Mouse (Mus musculus): Measurements from ENCODE around the gene Gpatch8. TPM values are rescaled to one million over a fixed set of nuclear protein-coding genes. Genes with fewer than 3 reads are reported as not detected.

The Gpatch8 gene
- total and polyA plus RNA-seq, 3 experiments: 11.7 to 18.0 (median 14.8) TPM

GRCm38 (mm10) chr11:102599912-102600311 lies 43.7 kb upstream of the Gpatch8 start:
- intact Hi-C loops (cut with DNase I): no loop called here
- Histone ChIP-seq H3K4me3 (no peak overlapping the region), H3K27me3 (ENCODE audit: control insufficient read depth, insufficient read depth, low read length) (0 out of 2 replicates have a peak, but pooled peaks cover 2% of the 10 kb centered on the region), H3K36me3 (ENCODE audit: control insufficient read depth, insufficient read depth, low read length) (no peaks in the 10 kb centered on the region), H3K9ac (ENCODE audit: low read depth, low read length) (no peak overlapping the region), H3K79me2 (replicated peaks; ENCODE audit: control insufficient read depth, insufficient read depth, low read length) (no peaks in the 10 kb centered on the region), H3K27ac (no peak overlapping the region), H3K4me1 (ENCODE audit: control insufficient read depth, insufficient read depth, low read length) (no peaks in the 10 kb centered on the region)
- WGBS: 79% methylated on average over 3 of the region's 3 CpGs
- no peak for DNase-seq
- TF ChIP-seq CTCF (IDR thresholded peaks at IDR 0.05) (peak; percentile 35), EP300 (IDR thresholded peaks at IDR 0.05; ENCODE audit: insufficient read depth, low read depth, low read length) (no peak)

GRCm38 (mm10) chr11:102595341-102595820 lies 39.2 kb upstream of the Gpatch8 start:
- TF ChIP-seq CTCF (IDR thresholded peaks at IDR 0.05) (no peak), POLR2A (IDR thresholded peaks at IDR 0.05; ENCODE audit: insufficient read depth, low read depth, low read length) (no peak), EP300 (IDR thresholded peaks at IDR 0.05; ENCODE audit: insufficient read depth, low read depth, low read length) (no peak)
- Histone ChIP-seq H3K27ac (no peak overlapping the region), H3K9ac (ENCODE audit: low read depth, low read length) (no peak overlapping the region), H3K4me1 (ENCODE audit: control insufficient read depth, insufficient read depth, low read length) (no peaks in the 10 kb centered on the region), H3K79me2 (replicated peaks; ENCODE audit: control insufficient read depth, insufficient read depth, low read length) (no peaks in the 10 kb centered on the region), H3K27me3 (ENCODE audit: control insufficient read depth, insufficient read depth, low read length) (0 out of 2 replicates have a peak, but pooled peaks cover 1% of the 10 kb centered on the region), H3K36me3 (ENCODE audit: control insufficient read depth, insufficient read depth, low read length) (no peaks in the 10 kb centered on the region), H3K4me3 (no peak overlapping the region)
- WGBS: 41% methylated on average over 3 of the region's 4 CpGs
- DNase-seq: no peak
- intact Hi-C loops (cut with DNase I): no loop called here

GRCm38 (mm10) chr11:102587554-102587953 lies 31.4 kb upstream of the Gpatch8 start:
- Histone ChIP-seq H3K27ac (no peak overlapping the region), H3K36me3 (ENCODE audit: control insufficient read depth, insufficient read depth, low read length) (no peaks in the 10 kb centered on the region), H3K4me1 (ENCODE audit: control insufficient read depth, insufficient read depth, low read length) (no peaks in the 10 kb centered on the region; the same call in 1 of the 2 replicates), H3K4me3 (no peak overlapping the region), H3K9ac (ENCODE audit: low read depth, low read length) (no peak overlapping the region), H3K79me2 (replicated peaks; ENCODE audit: control insufficient read depth, insufficient read depth, low read length) (no peaks in the 10 kb centered on the region), H3K27me3 (ENCODE audit: control insufficient read depth, insufficient read depth, low read length) (no peaks in the 10 kb centered on the region)
- intact Hi-C loops (cut with DNase I): no loop called here
- TF ChIP-seq EP300 (IDR thresholded peaks at IDR 0.05; ENCODE audit: insufficient read depth, low read depth, low read length) (no peak), CTCF (IDR thresholded peaks at IDR 0.05) (no peak)
- 78% methylated on average over 3 of the region's 3 CpGs for WGBS
- no peak for DNase-seq

GRCm38 (mm10) chr11:102586445-102587130 lies 30.4 kb upstream of the Gpatch8 start:
- peaks cover 3% of the 10 kb centered on the region for H3K4me1 ChIP-seq (ENCODE audit: control insufficient read depth, insufficient read depth, low read length)
- H3K4me3 ChIP-seq: no peak overlapping the region
- no peak overlapping the region for H3K9ac ChIP-seq (ENCODE audit: low read depth, low read length)
- DNase-seq: no peak
- H3K79me2 ChIP-seq (replicated peaks; ENCODE audit: control insufficient read depth, insufficient read depth, low read length): no peaks in the 10 kb centered on the region
- intact Hi-C loops (cut with DNase I): no loop called here
- WGBS: 88% methylated on average over 4 of the region's 4 CpGs
- no peaks in the 10 kb centered on the region for H3K36me3 ChIP-seq (ENCODE audit: control insufficient read depth, insufficient read depth, low read length)
- H3K27me3 ChIP-seq (ENCODE audit: control insufficient read depth, insufficient read depth, low read length): no peaks in the 10 kb centered on the region
- no peak overlapping the region for H3K27ac ChIP-seq
- TF ChIP-seq CTCF (IDR thresholded peaks at IDR 0.05): peak; percentile 14; the same call in 1 of the 2 replicates
- no peak for TF ChIP-seq EP300 (IDR thresholded peaks at IDR 0.05; ENCODE audit: insufficient read depth, low read depth, low read length)

DNA sequence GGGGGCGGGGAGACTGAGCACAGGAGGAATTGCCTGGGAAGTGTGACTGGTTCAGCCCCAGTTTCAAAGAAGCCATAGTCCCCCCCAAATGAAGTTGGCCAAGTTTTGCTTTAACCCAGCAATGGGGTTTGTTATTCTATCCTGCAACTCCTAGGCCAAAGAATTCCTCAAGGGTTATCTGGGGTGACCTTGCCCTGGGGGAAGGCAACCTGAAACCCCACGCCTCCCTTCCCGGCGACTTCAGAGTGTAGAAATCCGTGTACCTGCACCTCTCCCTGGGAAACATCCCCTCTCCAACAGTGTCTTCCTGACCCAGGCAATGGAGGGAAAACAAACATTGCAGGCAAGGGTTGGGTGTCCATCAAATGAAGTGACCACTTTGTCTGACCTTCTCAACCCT lies 26.5 kb upstream of the Gpatch8 start:
- intact Hi-C loops (cut with DNase I): no loop called here
- no peak for DNase-seq
- no peaks in the 10 kb centered on the region for H3K27me3 ChIP-seq (ENCODE audit: control insufficient read depth, insufficient read depth, low read length)
- no peaks in the 10 kb centered on the region for H3K79me2 ChIP-seq (replicated peaks; ENCODE audit: control insufficient read depth, insufficient read depth, low read length)
- WGBS: 25% methylated on average over 5 of the region's 5 CpGs
- no peaks in the 10 kb centered on the region for H3K36me3 ChIP-seq (ENCODE audit: control insufficient read depth, insufficient read depth, low read length)
- no peak for TF ChIP-seq EP300 (IDR thresholded peaks at IDR 0.05; ENCODE audit: insufficient read depth, low read depth, low read length)
- TF ChIP-seq CTCF (IDR thresholded peaks at IDR 0.05): no peak
- no peak for TF ChIP-seq POLR2A (IDR thresholded peaks at IDR 0.05; ENCODE audit: insufficient read depth, low read depth, low read length)
- H3K9ac ChIP-seq (ENCODE audit: low read depth, low read length): no peak overlapping the region
- peaks cover 3% of the 10 kb centered on the region for H3K4me1 ChIP-seq (ENCODE audit: control insufficient read depth, insufficient read depth, low read length)
- no peak overlapping the region for H3K27ac ChIP-seq
- H3K4me3 ChIP-seq: no peak overlapping the region

- DNase-seq: peak; percentile 34 to 45
- intact Hi-C loops (cut with DNase I): no loop called here
- Histone ChIP-seq H3K27me3 (ENCODE audit: control insufficient read depth, insufficient read depth, low read length) (no peaks in the 10 kb centered on the region), H3K9ac (ENCODE audit: low read depth, low read length) (no peak overlapping the region), H3K79me2 (replicated peaks; ENCODE audit: control insufficient read depth, insufficient read depth, low read length) (no peaks in the 10 kb centered on the region), H3K4me3 (no peak overlapping the region), H3K4me1 (ENCODE audit: control insufficient read depth, insufficient read depth, low read length) (peaks cover 3% of the 10 kb centered on the region), H3K27ac (no peak overlapping the region; the same call in 1 of the 2 replicates), H3K36me3 (ENCODE audit: control insufficient read depth, insufficient read depth, low read length) (no peaks in the 10 kb centered on the region)
- WGBS: 30% methylated on average over 13 of the region's 13 CpGs
- no peak for TF ChIP-seq POLR2A (IDR thresholded peaks at IDR 0.05; ENCODE audit: insufficient read depth, low read depth, low read length)
- TF ChIP-seq EP300 (IDR thresholded peaks at IDR 0.05; ENCODE audit: insufficient read depth, low read depth, low read length): no peak
- no peak for TF ChIP-seq CTCF (IDR thresholded peaks at IDR 0.05)
Measured at GRCm38 (mm10) chr11:102582016-102582610, 25.9 kb upstream of the Gpatch8 start.
